Comparison of ENCODE assay signal across 20 mouse cellular contexts in the genomic region with DNA sequence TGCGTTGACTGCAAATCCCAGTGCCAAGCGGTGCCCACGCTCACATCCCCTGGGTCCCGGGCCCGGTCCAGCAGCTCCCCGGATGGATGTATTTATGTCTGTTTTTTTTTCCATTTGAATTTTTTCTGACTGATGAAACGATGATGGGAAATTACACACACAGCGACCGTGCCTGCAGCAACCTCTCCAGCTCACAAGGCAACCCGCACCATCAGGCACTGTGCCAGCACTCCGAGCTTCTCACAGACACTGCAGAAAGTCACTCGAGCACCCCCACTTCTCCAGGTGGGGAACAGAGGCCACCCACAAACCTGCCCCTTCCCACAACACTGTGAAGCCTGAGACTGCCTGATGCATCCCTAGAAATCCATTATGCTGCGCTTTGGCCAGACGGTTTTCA. TPM values are rescaled to one million over a fixed set of nuclear protein-coding genes. Genes with fewer than 3 reads are reported as not detected.
DNase-seq lines count a peak whose midpoint lies in the region; ATAC-seq and TF ChIP-seq lines count a peak whose summit lies in the region.
"Had no signal": no experiment of that assay in that cellular context is flagged by ENCODE, and none has a peak within 500 bp of the region (broad histone marks: within the 10 kb centered on the region; RNA-seq: fewer than 3 reads in every experiment).

No protein-coding gene starts in this region.

- no peak for TF ChIP-seq CTCF in midbrain, postnatal 0 days (IDR thresholded peaks at IDR 0.05)

- WGBS in forebrain, embryonic 13.5 days, result 78% methylated on average over 14 of the region's 14 CpGs
- WGBS in forebrain, embryonic 10.5 days, result 90% methylated on average over 14 of the region's 14 CpGs
- WGBS in midbrain, embryonic 15.5 days, result 72% methylated on average over 14 of the region's 14 CpGs
- WGBS in midbrain, embryonic 16.5 days, result 66% methylated on average over 14 of the region's 14 CpGs
- WGBS in midbrain, postnatal 0 days, result 65% methylated on average over 14 of the region's 14 CpGs

- H3K4me3 ChIP-seq in forebrain, embryonic 13.5 days, result no peak overlapping the region
- no peak overlapping the region for H3K4me3 ChIP-seq in forebrain, embryonic 10.5 days
- H3K4me3 ChIP-seq in midbrain, embryonic 15.5 days, result no peak overlapping the region
- no peak overlapping the region for H3K4me3 ChIP-seq in midbrain, embryonic 16.5 days (ENCODE audit: low read depth, low read length)
- H3K4me3 ChIP-seq in midbrain, postnatal 0 days (ENCODE audit: low read depth, low read length), result no peak overlapping the region
- H3K4me3 ChIP-seq: embryonic facial prominence, embryonic 12.5 days; liver, embryonic 12.5 days; lung, embryonic 15.5 days had no signal

- no peak overlapping the region for H3K9ac ChIP-seq in forebrain, embryonic 13.5 days
- no peak overlapping the region for H3K9ac ChIP-seq in midbrain, embryonic 15.5 days
- H3K9ac ChIP-seq in midbrain, embryonic 16.5 days (ENCODE audit: low read depth, low read length), result no peak overlapping the region
- 0 out of 2 replicates have a peak overlapping the region, but pooled peaks have one; percentile 20 for H3K9ac ChIP-seq in midbrain, postnatal 0 days (replicated peaks; ENCODE audit: low read length, poor library complexity, severe bottlenecking)
- H3K9ac ChIP-seq: embryonic facial prominence, embryonic 12.5 days; liver, embryonic 12.5 days; lung, embryonic 15.5 days had no signal

- H3K4me2 ChIP-seq in forebrain, embryonic 13.5 days, result no peak overlapping the region
- no peak overlapping the region for H3K4me2 ChIP-seq in midbrain, embryonic 15.5 days
- no peak overlapping the region for H3K4me2 ChIP-seq in midbrain, embryonic 16.5 days (ENCODE audit: low read length)
- no peak overlapping the region for H3K4me2 ChIP-seq in midbrain, postnatal 0 days (ENCODE audit: low read depth, low read length, poor library complexity, severe bottlenecking)
- H3K4me2 ChIP-seq: embryonic facial prominence, embryonic 12.5 days; liver, embryonic 12.5 days; lung, embryonic 15.5 days had no signal

- DNase-seq in forebrain, embryonic 10.5 days (ENCODE audit: extremely low spot score, low spot score), result no peak
- DNase-seq in cerebellum, adult 18-20 months, result peak; percentile 70 to 71
- DNase-seq in midbrain, postnatal 0 days (ENCODE audit: low spot score), result no peak
- DNase-seq in layer of hippocampus, adult 9-11 months, result no peak
- DNase-seq: adrenal gland, postnatal 36 days; kidney, postnatal 14 days had no signal

- no peak for ATAC-seq in forebrain, embryonic 13.5 days
- ATAC-seq in midbrain, embryonic 15.5 days (replicated peaks), result no peak
- ATAC-seq in midbrain, embryonic 16.5 days, result no peak
- ATAC-seq in midbrain, postnatal 0 days (ENCODE audit: low FRiP score), result no peak
- ATAC-seq in monocyte, adult 5-6 weeks (replicated peaks; ENCODE audit: insufficient number of reproducible peaks, low FRiP score, low TSS enrichment, poor library complexity, severe bottlenecking), result no peak
- ATAC-seq: intestine, postnatal 0 days; liver, embryonic 12.5 days; Patski had no signal

- H3K27me3 ChIP-seq in forebrain, embryonic 13.5 days, result peaks cover 40% of the 10 kb centered on the region
- peaks cover 91% of the 10 kb centered on the region for H3K27me3 ChIP-seq in forebrain, embryonic 10.5 days (ENCODE audit: poor library complexity, severe bottlenecking)
- H3K27me3 ChIP-seq in midbrain, embryonic 15.5 days (replicated peaks), result no peaks in the 10 kb centered on the region
- no peaks in the 10 kb centered on the region; the same call in 1 of the 2 replicates for H3K27me3 ChIP-seq in midbrain, embryonic 16.5 days (ENCODE audit: control insufficient read depth, insufficient read depth, low read depth, low read length)
- H3K27me3 ChIP-seq in midbrain, postnatal 0 days (ENCODE audit: insufficient read depth, low read length), result peaks cover 10% of the 10 kb centered on the region; the same call in 1 of the 2 replicates

- H3K27ac ChIP-seq in forebrain, embryonic 13.5 days, result peak overlapping the region; percentile 6; the same call in 1 of the 2 replicates
- no peak overlapping the region for H3K27ac ChIP-seq in forebrain, embryonic 10.5 days
- 0 out of 2 replicates have a peak overlapping the region, but pooled peaks have one; percentile 13 for H3K27ac ChIP-seq in midbrain, embryonic 15.5 days
- H3K27ac ChIP-seq in midbrain, embryonic 16.5 days (ENCODE audit: low read length), result no peak overlapping the region; the same call in 1 of the 2 replicates
- no peak overlapping the region for H3K27ac ChIP-seq in midbrain, postnatal 0 days (ENCODE audit: low read depth, low read length)
- H3K27ac ChIP-seq: embryonic facial prominence, embryonic 12.5 days; liver, embryonic 12.5 days; lung, embryonic 15.5 days had no signal

- no peaks in the 10 kb centered on the region for H3K36me3 ChIP-seq in forebrain, embryonic 13.5 days (ENCODE audit: poor library complexity, severe bottlenecking)
- no peaks in the 10 kb centered on the region for H3K36me3 ChIP-seq in forebrain, embryonic 10.5 days (replicated peaks)
- H3K36me3 ChIP-seq in midbrain, embryonic 15.5 days (replicated peaks), result no peaks in the 10 kb centered on the region
- H3K36me3 ChIP-seq in midbrain, embryonic 16.5 days (ENCODE audit: control insufficient read depth, insufficient read depth, low read length), result no peaks in the 10 kb centered on the region
- H3K36me3 ChIP-seq in midbrain, postnatal 0 days (ENCODE audit: insufficient read depth, low read length), result no peaks in the 10 kb centered on the region
- H3K36me3 ChIP-seq: embryonic facial prominence, embryonic 12.5 days; liver, embryonic 12.5 days; lung, embryonic 15.5 days had no signal

- H3K9me3 ChIP-seq in forebrain, embryonic 13.5 days (replicated peaks), result no peaks in the 10 kb centered on the region
- no peaks in the 10 kb centered on the region for H3K9me3 ChIP-seq in forebrain, embryonic 10.5 days
- no peaks in the 10 kb centered on the region for H3K9me3 ChIP-seq in midbrain, embryonic 15.5 days
- no peaks in the 10 kb centered on the region for H3K9me3 ChIP-seq in midbrain, embryonic 16.5 days (replicated peaks; ENCODE audit: control insufficient read depth, low read length, poor library complexity, severe bottlenecking)
- H3K9me3 ChIP-seq in midbrain, postnatal 0 days (ENCODE audit: low read length), result no peaks in the 10 kb centered on the region
- H3K9me3 ChIP-seq: embryonic facial prominence, embryonic 12.5 days; liver, embryonic 12.5 days; lung, embryonic 15.5 days had no signal

- H3K4me1 ChIP-seq in forebrain, embryonic 13.5 days, result peaks cover 35% of the 10 kb centered on the region
- peaks cover 42% of the 10 kb centered on the region for H3K4me1 ChIP-seq in forebrain, embryonic 10.5 days
- peaks cover 24% of the 10 kb centered on the region for H3K4me1 ChIP-seq in midbrain, embryonic 15.5 days
- peaks cover 20% of the 10 kb centered on the region for H3K4me1 ChIP-seq in midbrain, embryonic 16.5 days (ENCODE audit: control insufficient read depth, insufficient read depth, low read length)
- H3K4me1 ChIP-seq in midbrain, postnatal 0 days (ENCODE audit: insufficient read depth, low read length), result peaks cover 3% of the 10 kb centered on the region; the same call in 1 of the 2 replicates
- H3K4me1 ChIP-seq: liver, embryonic 12.5 days had no signal

RNA-seq across cellular contexts. Expression of a gene that starts 51.7 kb away (rescaled TPM):
- polyA plus RNA-seq in forebrain, embryonic 13.5 days (2015; fragmentation: Nextera tagmentation; extraction: Ambion mirVana), result 8.5 and 18.1 TPM in 2 replicates
- polyA plus RNA-seq in forebrain, embryonic 10.5 days (2016; fragmentation: Nextera tagmentation; extraction: Ambion mirVana), result 7.7 and 9.4 TPM in 2 replicates
- 43.5 and 48.8 TPM in 2 replicates for polyA plus RNA-seq in midbrain, embryonic 15.5 days (2015; fragmentation: Nextera tagmentation; extraction: Ambion mirVana)
- polyA plus RNA-seq in midbrain, embryonic 16.5 days (2015; fragmentation: Nextera tagmentation; extraction: Ambion mirVana), result 22.5 and 23.8 TPM in 2 replicates
- total RNA-seq in midbrain, postnatal 0 days (2014; rRNA removed), result 21.2 and 24.3 TPM in 2 replicates
- polyA plus RNA-seq in midbrain, postnatal 0 days (2015; fragmentation: Nextera tagmentation; extraction: Ambion mirVana), result 15.5 and 20.0 TPM in 2 replicates
- not detected in 3 replicates for total RNA-seq in monocyte, adult 5-6 weeks (2017)
- total RNA-seq: adrenal gland, postnatal 36 days; granulocyte monocyte progenitor cell, adult 5-6 weeks; hematopoietic stem cell, adult 5-6 weeks; layer of hippocampus, postnatal 25 days; megakaryocyte progenitor cell, adult 5-6 weeks had no signal
- polyA plus RNA-seq: heart, embryonic 14.5 days; intestine, postnatal 0 days; liver, embryonic 12.5 days; Patski had no signal

Comparison
In these comparisons a context has a peak if more than half of its experiments do, and no peak if none do; other contexts are left out.
1. H3K27ac ChIP-seq: peak in forebrain, embryonic 13.5 days (single experiment) and midbrain, embryonic 15.5 days (single experiment); none in forebrain, embryonic 10.5 days (single experiment), midbrain, embryonic 16.5 days (single experiment) and midbrain, postnatal 0 days (single experiment).
2. DNase-seq: peak in cerebellum, adult 18-20 months (2 of 2); none in forebrain, embryonic 10.5 days (single experiment), midbrain, postnatal 0 days (single experiment) and layer of hippocampus, adult 9-11 months (single experiment).